Mouse (Mus musculus): ENCODE measurements around the gene Nacc1.
"Not testable (repeated sequence)": the region's sequence is repeated elsewhere in the genome, so short reads cannot be mapped to it uniquely, and the experiment has no call there.

Nacc1 gene

DNA sequence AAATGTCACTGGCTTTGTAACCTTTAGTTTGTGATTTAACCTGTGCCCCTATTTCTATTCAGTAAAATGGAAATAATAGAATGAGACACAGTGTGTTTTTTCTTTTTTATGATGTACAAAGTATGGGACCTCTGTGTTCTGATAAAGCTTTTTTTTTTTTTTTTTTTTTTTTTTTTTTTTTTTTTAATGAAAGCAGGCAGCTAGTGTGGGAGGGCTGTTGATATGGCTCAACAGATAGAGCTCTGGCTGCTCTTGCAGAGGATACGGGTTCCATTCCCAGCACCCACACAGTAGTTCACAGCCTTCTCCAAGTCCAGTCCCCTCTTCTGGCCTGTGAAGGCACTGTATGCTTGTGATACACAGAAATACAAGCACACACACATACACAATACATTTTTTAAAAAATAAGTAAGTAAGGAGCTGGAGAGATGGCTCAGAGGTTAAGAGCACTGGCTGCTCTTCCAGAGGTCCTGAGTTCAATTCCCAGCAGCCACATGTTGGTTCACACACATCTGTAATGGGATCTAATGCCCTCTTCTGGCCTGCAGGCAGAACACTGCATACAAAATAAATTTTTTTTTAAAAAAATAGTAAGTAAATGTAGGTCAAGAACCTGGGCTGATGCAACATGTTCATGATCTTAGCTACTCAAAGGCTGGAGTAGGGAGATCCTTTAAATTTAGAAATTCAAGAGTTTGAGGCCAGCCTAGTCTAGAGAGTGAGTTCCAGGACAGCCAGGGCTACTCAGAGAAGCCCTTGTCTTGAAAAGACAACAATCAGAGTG, 45.9 kb downstream of the Nacc1 start:
- in situ Hi-C loops (cut with MboI, MseI), result no loop called here

DNA sequence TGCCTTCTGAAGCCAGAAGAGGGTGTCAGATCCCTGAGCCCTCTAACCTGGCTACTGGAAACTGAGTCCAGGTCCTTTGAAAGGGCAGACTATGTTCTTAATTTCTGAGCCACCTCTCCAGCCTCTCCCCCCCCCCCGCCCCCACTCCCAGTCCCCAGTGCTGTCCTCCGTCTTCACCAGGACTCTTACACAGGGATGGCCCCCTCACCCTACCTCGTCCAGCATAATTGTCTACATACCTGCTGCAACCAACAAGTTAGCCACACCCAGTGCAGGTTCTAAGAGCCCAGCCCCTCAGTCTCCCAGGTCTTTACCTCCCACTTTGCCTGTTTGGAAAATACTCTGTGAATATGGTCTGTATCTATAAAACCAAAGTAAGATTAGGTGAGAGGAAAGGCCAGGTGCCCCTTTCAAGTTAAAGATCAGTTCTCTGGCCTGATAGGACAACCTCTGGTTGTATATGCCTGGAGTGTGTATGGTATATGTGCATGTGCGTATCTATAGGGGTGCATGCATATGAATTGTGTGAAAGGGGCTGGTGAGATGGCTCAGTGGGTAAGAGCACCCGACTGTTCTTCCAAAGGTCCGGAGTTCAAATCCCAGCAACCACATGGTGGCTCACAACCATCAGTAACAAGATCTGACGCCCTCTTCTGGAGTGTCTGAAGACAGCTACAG, 46.9 kb downstream of the Nacc1 start:
- in situ Hi-C loops (cut with MboI, MseI), result no loop called here

DNA sequence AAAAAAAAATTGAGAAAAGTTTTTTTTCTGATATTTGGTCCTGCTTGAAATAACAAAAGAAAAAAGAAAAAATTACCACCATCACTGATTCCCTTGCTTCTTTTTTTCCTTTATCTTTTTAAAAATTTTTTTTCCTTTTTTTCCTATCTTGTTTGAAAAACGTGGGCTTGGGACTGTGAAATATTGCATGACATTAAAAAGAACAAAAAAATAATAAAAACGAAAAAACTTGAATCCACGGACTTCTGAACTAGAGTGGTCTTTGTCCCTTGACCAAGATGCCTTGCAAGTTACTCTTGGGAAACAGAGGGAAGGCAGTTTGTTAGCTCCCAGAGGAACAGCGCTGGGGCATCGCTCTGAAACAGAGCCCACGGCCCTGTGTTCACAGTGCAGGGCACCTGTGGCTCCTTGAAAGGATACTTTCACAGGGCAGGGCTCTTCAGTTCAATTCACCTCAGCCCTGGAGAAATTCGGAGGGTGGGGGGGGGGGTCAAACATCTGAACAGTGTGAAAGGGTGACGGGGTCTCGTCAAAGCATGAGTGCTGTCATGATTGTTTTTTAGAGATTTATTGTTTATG, 47.6 kb downstream of the Nacc1 start:
- in situ Hi-C loops (cut with MboI, MseI), result no loop called here

DNA sequence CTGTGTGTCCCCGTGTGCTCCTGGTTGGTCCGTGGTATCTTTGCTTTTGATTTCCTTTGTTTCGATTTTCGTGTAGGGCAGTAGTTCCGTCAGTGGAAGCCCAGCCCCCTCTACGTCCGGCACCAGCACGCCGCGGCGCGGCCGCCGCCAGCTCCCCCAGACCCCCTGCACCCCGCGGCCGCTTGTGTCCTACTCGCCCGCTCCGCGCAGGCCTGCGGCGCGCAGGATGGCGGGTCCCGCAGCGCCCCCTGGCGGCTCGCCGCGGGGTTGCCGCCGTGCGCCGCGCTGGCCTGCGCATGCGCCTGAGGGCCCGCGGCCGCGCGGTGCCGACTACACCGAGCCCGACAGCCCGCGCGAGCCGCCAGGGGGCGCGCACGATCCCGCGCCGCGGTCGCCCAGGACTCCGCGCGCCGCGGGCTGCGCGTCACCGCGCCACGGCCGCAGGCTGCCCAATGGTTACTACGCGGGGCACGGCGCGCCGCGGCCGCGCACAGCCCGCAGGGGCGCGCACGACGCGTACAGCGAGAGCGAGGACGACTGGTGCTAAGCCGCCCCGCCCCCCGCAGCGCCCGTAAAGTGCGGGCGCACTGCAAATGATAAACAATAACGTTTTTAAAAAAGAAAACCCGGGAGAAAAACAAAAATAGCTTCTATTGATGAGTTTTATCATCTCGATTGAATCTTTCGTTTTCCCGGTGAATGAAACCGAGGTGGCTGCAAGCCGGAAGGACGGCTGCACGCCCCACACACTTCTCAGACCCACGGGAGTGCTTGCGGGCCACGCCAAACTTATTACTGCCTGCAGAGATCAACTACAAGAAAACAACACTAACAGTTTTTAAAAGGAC, 48.3 kb downstream of the Nacc1 start:
- in situ Hi-C loops (cut with MboI, MseI), result no loop called here

DNA sequence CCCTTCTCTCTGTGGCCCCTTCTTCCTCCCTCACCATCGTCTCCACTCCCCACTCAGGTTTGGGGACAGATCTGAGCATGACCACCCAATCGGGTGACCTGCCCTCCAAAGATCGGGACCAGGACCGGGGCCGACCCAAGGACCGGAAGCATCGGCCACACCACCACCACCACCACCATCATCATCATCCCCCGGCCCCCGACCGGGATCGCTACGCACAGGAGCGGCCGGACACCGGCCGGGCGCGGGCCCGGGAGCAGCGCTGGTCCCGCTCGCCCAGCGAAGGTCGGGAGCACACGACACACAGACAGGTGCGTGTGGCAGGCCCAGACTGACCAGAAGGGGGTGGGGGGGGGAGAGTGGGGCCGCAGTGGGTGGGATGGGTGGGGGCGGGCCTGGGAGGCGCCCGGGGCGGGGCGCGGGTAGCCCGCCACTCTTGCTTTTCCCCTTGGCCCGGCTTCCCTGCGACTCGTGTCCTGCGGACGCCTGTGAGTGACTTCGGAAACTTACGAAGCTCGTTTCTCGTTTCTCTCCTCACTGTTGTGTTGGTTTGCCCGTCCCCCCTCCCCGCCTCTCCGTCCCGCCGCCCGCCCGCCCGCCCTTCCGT, 49.0 kb downstream of the Nacc1 start:
- in situ Hi-C loops (cut with MboI, MseI), result no loop called here

DNA sequence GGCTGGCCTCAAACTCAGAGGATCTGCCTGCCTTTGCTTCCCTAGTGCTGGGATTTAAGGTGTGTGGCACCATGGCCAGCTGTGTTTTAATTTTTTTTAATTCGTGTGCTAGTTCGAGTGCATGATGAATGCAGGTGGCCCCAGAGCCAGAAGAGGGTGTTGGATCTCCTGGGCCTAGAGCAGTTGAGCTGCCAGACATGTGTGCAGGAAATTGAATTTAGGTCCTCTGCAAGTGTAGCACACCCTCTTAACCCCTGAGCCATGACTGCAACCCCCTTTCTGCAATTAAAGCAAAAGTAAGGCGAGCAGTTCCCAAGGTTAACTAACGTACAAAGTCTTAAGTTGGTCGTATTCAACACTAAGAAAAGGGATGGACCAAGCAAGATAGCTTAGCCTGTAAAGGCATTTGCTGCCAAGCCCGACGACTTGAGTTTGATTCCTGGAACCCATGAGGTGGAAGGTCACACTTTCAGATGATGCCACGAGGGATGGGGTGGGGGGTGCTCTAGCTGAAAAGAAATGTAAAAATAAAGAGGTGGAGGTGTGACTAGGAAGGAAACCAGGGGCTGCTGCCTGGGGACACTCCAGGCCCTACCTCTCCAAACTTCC, 49.6 kb downstream of the Nacc1 start:
- in situ Hi-C loops (cut with MboI, MseI), result no loop called here

DNA sequence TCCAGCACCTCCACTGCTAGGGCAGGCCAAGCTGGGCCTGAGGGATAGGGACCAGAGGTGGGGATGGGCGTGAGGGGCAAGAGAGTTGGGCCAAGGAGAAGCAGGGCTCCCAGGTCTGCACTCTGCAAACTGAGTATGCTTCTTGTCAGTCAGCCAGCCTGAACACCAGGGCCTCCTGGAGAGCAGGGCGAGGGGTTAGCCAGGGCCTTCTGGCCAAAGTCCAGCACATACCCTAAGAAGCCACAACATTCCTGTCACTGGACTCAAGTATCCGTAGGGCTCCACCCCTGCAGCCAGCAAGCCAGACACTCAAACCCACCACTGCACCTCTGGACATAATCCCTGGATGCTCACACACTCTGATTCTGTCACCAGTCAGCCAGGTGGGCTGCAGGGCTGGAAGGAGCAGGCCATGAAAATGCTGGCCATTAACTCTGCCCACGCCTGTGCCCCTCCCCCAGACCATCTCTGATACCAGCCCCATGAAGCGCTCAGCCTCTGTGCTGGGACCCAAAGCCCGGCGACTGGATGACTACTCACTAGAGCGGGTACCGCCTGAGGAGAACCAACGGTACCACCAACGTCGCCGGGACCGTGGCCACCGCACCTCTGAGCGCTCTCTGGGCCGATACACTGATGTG, 51.5 kb downstream of the Nacc1 start:
- in situ Hi-C loops (cut with MboI, MseI), result no loop called here

DNA sequence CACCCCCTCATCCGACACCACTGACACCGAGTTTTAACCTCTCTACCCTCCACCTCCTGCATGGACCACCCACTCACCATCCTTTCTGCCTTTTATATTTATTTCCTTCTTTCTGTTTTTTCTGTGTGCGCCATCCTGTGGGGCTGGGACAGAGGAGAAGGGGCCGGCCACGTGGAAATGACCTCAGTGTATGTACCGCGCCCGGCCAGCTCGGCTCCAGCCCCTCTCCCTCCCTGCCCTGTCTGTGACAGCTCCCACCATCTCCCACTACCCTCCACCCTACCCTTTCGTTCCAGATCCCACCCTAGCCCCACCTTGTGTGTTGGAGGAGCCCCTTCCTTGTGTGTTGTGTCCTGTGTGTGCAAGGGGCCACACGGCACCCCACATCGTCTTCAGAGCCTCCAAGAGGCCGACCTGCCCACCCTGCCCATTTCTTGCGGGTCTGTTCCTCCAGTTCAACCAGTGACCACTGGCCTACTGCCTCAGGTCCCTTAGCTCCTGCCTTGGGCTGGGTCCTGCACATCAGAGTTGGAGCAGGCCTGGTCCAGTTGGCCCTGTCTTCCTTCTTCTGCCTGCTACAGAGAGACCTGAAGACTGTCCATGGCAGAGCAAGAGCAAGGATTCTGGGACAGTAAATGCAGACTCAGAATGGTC, 52.1 kb downstream of the Nacc1 start:
- in situ Hi-C loops (cut with MboI, MseI), result no loop called here

DNA sequence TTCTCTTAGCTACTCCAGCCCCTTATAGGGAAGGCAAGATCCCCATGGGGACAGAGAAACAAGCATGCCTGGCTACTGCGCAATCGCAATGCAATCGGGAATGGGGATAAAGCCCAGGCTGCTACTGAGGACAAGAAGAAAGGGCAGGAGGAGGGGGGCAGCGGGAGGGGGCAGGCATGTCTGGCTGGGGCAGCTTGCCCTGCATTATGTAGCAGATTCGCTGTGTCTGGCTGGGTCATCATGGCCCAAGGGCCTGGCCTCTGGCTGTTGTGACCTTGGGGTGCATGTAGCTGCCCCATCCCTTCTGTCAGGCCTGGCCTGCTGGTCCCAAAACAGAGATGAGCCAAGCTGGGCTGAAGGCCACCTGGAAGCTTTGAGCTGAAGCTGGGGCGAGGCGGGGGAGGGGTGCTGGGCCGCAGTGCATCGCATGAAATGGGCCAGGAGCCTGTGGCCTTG, 52.8 kb downstream of the Nacc1 start:
- in situ Hi-C loops (cut with MboI, MseI), result no loop called here

DNA sequence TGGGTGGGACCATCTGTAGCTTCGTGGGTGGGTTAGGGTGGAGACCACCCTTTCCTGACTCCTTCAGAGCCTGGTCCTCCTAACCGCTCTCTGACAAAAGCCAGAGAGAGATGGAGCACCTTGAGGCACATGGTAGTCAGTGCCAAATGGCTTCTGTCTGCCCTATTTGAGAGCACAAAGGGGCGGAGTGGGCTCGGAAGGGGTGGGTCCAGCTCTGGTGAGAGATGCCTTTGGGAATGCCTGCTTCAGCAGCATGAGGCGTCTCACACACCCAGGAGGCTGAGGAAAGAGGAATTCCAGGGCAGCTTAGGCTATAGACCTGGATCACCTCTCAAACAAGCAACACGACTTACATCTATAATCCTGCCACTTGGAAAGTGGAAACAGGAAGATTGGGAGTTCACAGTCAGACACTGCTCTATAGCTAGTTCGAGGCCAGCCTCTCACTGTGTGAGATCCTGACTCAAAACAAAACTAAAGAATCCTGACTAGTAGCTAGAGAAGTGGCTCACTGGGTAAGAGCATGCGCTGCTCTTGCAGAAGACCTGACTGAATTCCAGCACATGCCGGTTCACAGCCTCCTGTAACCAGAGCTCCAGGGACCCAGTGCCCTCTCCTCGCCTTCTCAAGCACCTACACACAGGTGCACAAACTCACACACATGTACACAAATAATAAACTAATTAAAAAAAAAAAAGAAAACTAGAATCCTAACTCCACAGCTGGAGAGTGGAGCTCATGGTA, 53.6 kb downstream of the Nacc1 start:
- in situ Hi-C loops (cut with MboI, MseI), result no loop called here

DNA sequence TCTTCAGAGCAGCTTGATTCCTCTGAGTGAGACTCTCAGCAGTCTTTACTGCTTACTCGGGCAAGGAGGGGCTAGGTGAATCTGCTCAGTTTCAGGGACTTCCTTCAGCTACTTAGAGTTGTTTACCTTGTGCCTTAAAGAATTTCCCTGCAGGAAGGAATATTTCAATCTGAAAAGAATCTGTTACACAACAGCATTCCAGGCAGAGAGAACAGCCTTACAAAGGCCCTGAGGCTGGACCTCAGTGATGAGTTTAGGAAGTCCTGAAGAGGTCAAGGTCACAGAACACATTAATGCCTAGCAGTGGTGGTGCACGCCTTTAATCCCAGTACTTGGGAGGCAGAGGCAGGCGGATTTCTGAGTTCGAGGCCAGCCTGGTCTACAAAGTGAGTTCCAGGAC, 55.8 kb downstream of the Nacc1 start:
- in situ Hi-C loops (cut with MboI, MseI), result no loop called here

DNA sequence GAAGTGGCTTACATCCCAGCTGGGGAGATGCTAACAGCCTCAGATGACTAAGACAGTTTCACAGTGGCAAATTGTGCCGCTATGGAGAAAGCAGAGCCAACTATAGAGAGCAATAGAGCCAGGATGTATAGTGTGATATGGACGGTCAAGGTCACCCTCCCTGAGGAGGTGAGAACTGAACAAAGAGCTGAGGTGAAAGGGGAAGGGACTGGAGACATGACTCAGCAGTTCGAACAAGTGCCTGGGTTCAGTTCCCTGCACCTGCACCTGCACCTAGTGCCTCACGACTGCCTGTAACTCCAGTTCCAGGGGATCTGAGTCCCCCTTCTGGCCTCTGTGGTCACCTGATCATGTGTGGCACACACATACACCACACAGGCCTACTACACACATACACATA, 57.5 kb downstream of the Nacc1 start:
- in situ Hi-C loops (cut with MboI, MseI), result no loop called here

DNA sequence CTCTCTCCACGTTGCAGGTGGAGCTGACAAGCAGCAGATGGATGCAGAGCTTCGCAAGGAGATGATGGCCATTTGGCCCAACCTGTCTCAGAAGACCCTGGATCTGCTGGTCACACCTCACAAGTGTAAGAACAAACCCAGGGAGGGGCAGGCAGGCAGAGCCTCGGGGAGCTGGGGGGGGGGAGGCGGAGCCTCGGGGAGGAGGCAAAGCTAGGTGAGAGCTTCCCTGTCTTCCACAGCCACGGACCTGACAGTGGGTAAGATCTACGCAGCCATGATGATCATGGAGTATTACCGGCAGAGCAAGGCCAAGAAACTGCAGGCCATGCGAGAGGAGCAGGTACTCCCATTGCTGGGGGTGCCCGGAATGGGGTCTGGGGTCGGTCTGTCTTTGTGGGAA, 58.1 kb downstream of the Nacc1 start:
- in situ Hi-C loops (cut with MboI, MseI), result no loop called here

DNA sequence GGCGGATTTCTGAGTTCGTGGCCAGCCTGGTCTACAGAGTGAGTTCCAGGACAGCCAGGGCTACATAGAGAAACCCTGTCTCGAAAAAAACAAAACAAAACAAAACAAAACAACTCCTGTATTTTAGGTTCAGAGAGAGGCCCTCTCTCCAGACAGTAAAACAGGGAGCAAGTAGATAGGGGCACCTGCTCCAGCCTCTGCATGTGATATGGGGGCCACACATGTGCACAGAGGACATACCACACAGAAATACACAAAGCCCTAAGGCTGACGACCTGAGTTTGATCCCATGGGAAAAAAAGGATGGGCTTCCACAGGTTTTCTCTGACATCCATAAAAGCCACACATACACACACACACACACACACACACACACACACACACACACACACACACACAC, 64.2 kb downstream of the Nacc1 start:
- in situ Hi-C loops (cut with MboI, MseI), result not testable (repeated sequence)

DNA sequence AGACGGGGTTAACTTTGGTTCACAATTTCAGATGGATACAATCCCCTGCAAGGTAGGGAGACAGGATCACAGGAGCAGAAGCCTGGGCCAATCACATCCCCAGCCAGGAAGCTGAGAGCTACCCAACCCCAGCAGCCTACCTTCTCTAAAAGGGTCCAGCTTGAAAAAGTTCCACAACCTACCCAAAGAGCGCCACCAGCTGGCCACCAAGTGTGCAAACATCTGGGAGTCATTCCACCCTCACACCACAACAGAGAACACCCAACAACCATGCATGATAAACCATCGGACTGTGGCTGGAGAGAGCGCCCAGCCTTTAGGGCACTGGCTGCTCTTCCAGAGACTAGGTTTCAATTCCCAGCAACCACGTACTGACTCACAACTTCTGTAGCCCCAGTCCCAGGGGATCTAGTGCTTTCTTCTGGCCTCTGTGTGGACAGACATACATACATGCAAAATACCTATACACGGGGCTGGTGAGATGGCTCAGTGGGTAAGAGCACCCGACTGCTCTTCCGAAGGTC, 66.5 kb downstream of the Nacc1 start:
- in situ Hi-C loops (cut with MboI, MseI), result no loop called here

All from T-helper 1 cell (primary cell).